Mouse (Mus musculus): ENCODE data around the gene Vipas39. TPM values are rescaled to one million over a fixed set of nuclear protein-coding genes. Genes with fewer than 3 reads are reported as not detected.

Gene Vipas39
- total RNA-seq, 4 experiments from 2014 or later: 56.4 to 62.0 (median 61.4) TPM

- no peak for DNase-seq (ENCODE audit: low spot score in 2 of 2)
Measured at GRCm38 (mm10) chr12:87198792-87199191, 67.3 kb downstream of the Vipas39 start.

- no peak for DNase-seq (ENCODE audit: low spot score in 2 of 2)
Measured at GRCm38 (mm10) chr12:87196310-87196709, 69.7 kb downstream of the Vipas39 start.

- DNase-seq (ENCODE audit: low spot score in 2 of 2): no peak
Measured at GRCm38 (mm10) chr12:87195069-87195468, 71.0 kb downstream of the Vipas39 start.

GRCm38 (mm10) chr12:87193008-87193407 lies 73.0 kb downstream of the Vipas39 start:
- DNase-seq (ENCODE audit: low spot score in 2 of 2): no peak

Small RNA genes lying within 50 kb of the gene (microRNA-seq; reads per million reads assigned to microRNA genes)
- gene Gm47293: 0 reads per million in 2 experiments

Other genes with a start within 250 kb of the Vipas39 start
- gene Tmem63c, start 244.9 kb downstream of the Vipas39 start, total RNA-seq (2022): 10 to 100 TPM; 30.7 to 42.1 (median 36.4) TPM
- 1 to 10 TPM; 2.6 to 4.2 (median 3.4) TPM for gene Ngb, start 163.7 kb downstream of the Vipas39 start, total RNA-seq (2022)
- 10 to 100 TPM; 51.9 to 56.0 (median 54.8) TPM for gene Gstz1, start 119.1 kb downstream of the Vipas39 start, total RNA-seq (2022)
- 10 to 100 TPM; 18.0 to 19.8 (median 18.7) TPM for gene Pomt2, start 118.3 kb downstream of the Vipas39 start, total RNA-seq (2022)
- gene Samd15, start 66.5 kb downstream of the Vipas39 start, total RNA-seq (2022): 1 to 10 TPM; 3.1 to 4.5 (median 4.2) TPM
- 10 to 100 TPM; 25.6 to 32.4 (median 29.0) TPM for gene Tmed8, start 65.8 kb downstream of the Vipas39 start, total RNA-seq (2022)
- gene Noxred1, start 27.5 kb downstream of the Vipas39 start, total RNA-seq (2022): 1 to 10 TPM; 1.4 to 4.1 (median 2.7) TPM
- gene Ahsa1, start 223 bp upstream of the Vipas39 start, total RNA-seq (2022): 100 to 1,000 TPM; 150 to 192 (median 175) TPM
- under 1 TPM in 2 of 4 experiments, not detected in 2; 0.29 TPM for gene Ism2, start 33.4 kb upstream of the Vipas39 start, total RNA-seq (2022)
- gene Sptlc2, start 122.1 kb upstream of the Vipas39 start, total RNA-seq (2022): 10 to 100 TPM; 32.5 to 50.1 (median 37.4) TPM
- gene Slirp, start 177.6 kb upstream of the Vipas39 start, total RNA-seq (2022): 100 to 1,000 TPM; 102 to 127 (median 112) TPM
- gene Alkbh1, start 177.8 kb upstream of the Vipas39 start, total RNA-seq (2022): 10 to 100 TPM; 21.4 to 29.0 (median 24.3) TPM
- 10 to 100 TPM; 59.6 to 69.6 (median 65.4) TPM for gene Snw1, start 206.0 kb upstream of the Vipas39 start, total RNA-seq (2022)
- gene Gm5788, start 228.5 kb upstream of the Vipas39 start, total RNA-seq (2022): not detected
- not detected for gene Gm8300, start 248.1 kb upstream of the Vipas39 start, total RNA-seq (2022)